Mouse (Mus musculus) CH12.LX (cell line): ENCODE data around the gene Stat5b. TPM values are rescaled to one million over a fixed set of nuclear protein-coding genes. Genes with fewer than 3 reads are reported as not detected.

ENCODE experiments used
- DNase-seq: peaks from one replicate; pipeline ENCODE4 v3.0.0-alpha.2; 2013; ENCODE audit errors: extremely low read depth
- H3K27ac ChIP-seq: 2 replicates; pipeline ENCODE4 v1.5.1; 2012; ENCODE audit warnings: low read depth, mild to moderate bottlenecking, control low read depth, moderate library complexity; ENCODE audit not compliant: insufficient read depth
- H3K27me3 ChIP-seq: replicated peaks from 2 replicates; pipeline ENCODE3; 2012; ENCODE audit warnings: inconsistent platforms
- H3K36me3 ChIP-seq, 2 experiments: replicated peaks in 1 of 2; 2 replicates each; pipeline versions ENCODE3 to v1.6.1; 2012; ENCODE audit warnings: inconsistent platforms in 1 of 2, low read length in 1 of 2, mild to moderate bottlenecking in 1 of 2, mixed read lengths in 1 of 2, moderate library complexity in 1 of 2; ENCODE audit not compliant: control insufficient read depth in 1 of 2, insufficient read depth in 1 of 2
- H3K4me1 ChIP-seq, 2 experiments: 2 replicates each; pipeline ENCODE4 v1.6.1; 2012; ENCODE audit warnings: inconsistent platforms in 1 of 2, moderate library complexity in 1 of 2; ENCODE audit not compliant: insufficient read depth in 2 of 2, control insufficient read depth in 1 of 2
- H3K4me2 ChIP-seq: 2 replicates; pipeline ENCODE4 v1.6.1; 2012; ENCODE audit warnings: low read depth, mild to moderate bottlenecking, control low read depth; ENCODE audit not compliant: poor library complexity, insufficient read depth, severe bottlenecking
- H3K4me3 ChIP-seq, 3 experiments: fragments of 150-350 bp in 1 of 3; sonication (generic) in 1 of 3; replicated peaks in 1 of 3; 2 replicates each; pipeline versions ENCODE3 to v1.5.1; 2011 to 2012; ENCODE audit warnings: low read depth in 2 of 3, low read length in 2 of 3, mild to moderate bottlenecking in 2 of 3, moderate library complexity in 2 of 3, control low read depth in 1 of 3, improper control_type of control experiment in 1 of 3, inconsistent platforms in 1 of 3, mixed read lengths in 1 of 3; ENCODE audit not compliant: poor library complexity in 1 of 3
- H3K79me2 ChIP-seq: replicated peaks from 2 replicates; pipeline ENCODE4 v1.6.1; 2012; ENCODE audit warnings: mild to moderate bottlenecking, moderate library complexity; ENCODE audit not compliant: control insufficient read depth, poor library complexity, insufficient read depth, severe bottlenecking; ENCODE audit errors: extremely low read depth
- H3K9ac ChIP-seq: 2 replicates; pipeline ENCODE4 v1.6.1; 2012; ENCODE audit warnings: low read depth, mild to moderate bottlenecking, control low read depth, moderate library complexity; ENCODE audit not compliant: insufficient read depth
- H3K9me3 ChIP-seq: replicated peaks from 2 replicates; pipeline ENCODE3; 2012; ENCODE audit warnings: low read length, inconsistent platforms, mixed read lengths
- BHLHE40 ChIP-seq: IDR thresholded peaks from 2 replicates; pipeline ENCODE4 v1.6.1; 2011; ENCODE audit warnings: mild to moderate bottlenecking, low read depth, low read length, improper control_type of control experiment
- CHD2 ChIP-seq: IDR thresholded peaks from 2 replicates; pipeline ENCODE4 v1.6.1; 2011; ENCODE audit warnings: low read length, improper control_type of control experiment
- CTCF ChIP-seq, 2 experiments: IDR thresholded peaks in 1 of 2; conservative IDR thresholded peaks in 1 of 2; 2 replicates each; pipeline ENCODE4 v1.5.1; 2011 to 2012; ENCODE audit warnings: low read depth in 2 of 2, low read length in 2 of 2, improper control_type of control experiment in 1 of 2, inconsistent platforms in 1 of 2, mild to moderate bottlenecking in 1 of 2, moderate library complexity in 1 of 2
- EP300 ChIP-seq: IDR thresholded peaks from 2 replicates; pipeline ENCODE4 v1.6.1; 2011; ENCODE audit warnings: low read length, improper control_type of control experiment
- HCFC1 ChIP-seq: IDR thresholded peaks from 2 replicates; pipeline ENCODE4 v1.6.1; 2012; ENCODE audit warnings: low read depth, mild to moderate bottlenecking, inconsistent platforms, low read length, improper control_type of control experiment
- JUN ChIP-seq: IDR thresholded peaks from 2 replicates; pipeline ENCODE4 v1.6.1; 2011; ENCODE audit warnings: low read depth, mild to moderate bottlenecking, low read length, improper control_type of control experiment, moderate library complexity; ENCODE audit not compliant: insufficient read depth
- MXI1 ChIP-seq: IDR thresholded peaks from 2 replicates; pipeline ENCODE4 v1.6.1; 2011; ENCODE audit warnings: mild to moderate bottlenecking, low read depth, low read length, improper control_type of control experiment
- MYC ChIP-seq: IDR thresholded peaks from 2 replicates; pipeline ENCODE4 v1.6.1; 2011; ENCODE audit warnings: low read depth, mild to moderate bottlenecking, improper control_type of control experiment, low read length
- NELFE ChIP-seq: IDR thresholded peaks from 2 replicates; pipeline ENCODE4 v1.6.1; 2011; ENCODE audit warnings: low read depth, low read length, improper control_type of control experiment
- POLR2A ChIP-seq: IDR thresholded peaks from 2 replicates; pipeline ENCODE4 v1.6.1; 2011; ENCODE audit warnings: low read depth, mild to moderate bottlenecking, improper control_type of control experiment, low read length
- POLR2AphosphoS2 ChIP-seq: IDR thresholded peaks from 2 replicates; pipeline ENCODE4 v1.6.1; 2011; ENCODE audit warnings: low read depth, low read length, improper control_type of control experiment
- RAD21 ChIP-seq: IDR thresholded peaks from 2 replicates; pipeline ENCODE4 v1.6.1; 2011; ENCODE audit warnings: low read depth, mild to moderate bottlenecking, low read length, improper control_type of control experiment, moderate library complexity
- RCOR1 ChIP-seq: conservative IDR thresholded peaks from 2 replicates; pipeline ENCODE4 v1.6.1; 2012; ENCODE audit warnings: low read depth, mild to moderate bottlenecking, inconsistent platforms, low read length, improper control_type of control experiment
- SIN3A ChIP-seq: IDR thresholded peaks from 2 replicates; pipeline ENCODE4 v1.6.1; 2012; ENCODE audit warnings: low read length, improper control_type of control experiment, inconsistent platforms
- SMC3 ChIP-seq: IDR thresholded peaks from 2 replicates; pipeline ENCODE4 v1.6.1; 2011; ENCODE audit warnings: low read depth, low read length, improper control_type of control experiment
- TBP ChIP-seq: conservative IDR thresholded peaks from 2 replicates; pipeline ENCODE4 v1.6.1; 2011; ENCODE audit warnings: low read depth, low read length, improper control_type of control experiment
- TCF12 ChIP-seq: IDR thresholded peaks from 2 replicates; pipeline ENCODE4 v1.6.1; 2014; ENCODE audit warnings: low read depth, mild to moderate bottlenecking, inconsistent platforms, low read length, improper control_type of control experiment
- ZMIZ1 ChIP-seq: IDR thresholded peaks from 2 replicates; pipeline ENCODE4 v1.6.1; 2012; ENCODE audit warnings: low read depth, mild to moderate bottlenecking, inconsistent platforms, low read length, improper control_type of control experiment
- dilution Hi-C: fragments of 300-500 bp; cut with MboI; formaldehyde crosslinking; loops from 2 replicates; pipeline ENCODE4 v1.14.3; 2020; ENCODE audit warnings: low sequenced_read_pairs; ENCODE audit not compliant: extremely low pct_unique_long_range_greater_than_20kb, extremely low pct_ligation_motif_present
- in situ Hi-C: fragments of 300-500 bp; cut with MboI; formaldehyde crosslinking; loops from 3 replicates; pipeline ENCODE4 v1.14.3; 2019; ENCODE audit warnings: low sequenced_read_pairs, low pct_ligation_motif_present, low pct_unique_long_range_greater_than_20kb, mixed read lengths
- polyA plus RNA-seq: library from polyadenylated mRNA; unstranded; fragments of >175 nt; gene quantifications from 2 replicates; pipeline ENCODE4 v1.2.1, GENCODE M21; 2012; ENCODE audit warnings: low read depth; ENCODE audit not compliant: insufficient read length
- total RNA-seq, 2 experiments: library from RNA; depleted of rRNA; stranded (reverse); fragments of 300-350 nt in 1 of 2; fragments of >200 nt in 1 of 2; gene quantifications; 2 replicates each; pipeline ENCODE4 v1.2.3; 2012 to 2014

Gene Stat5b
- total and polyA plus RNA-seq, 3 experiments, result 11.4 to 24.4 (median 14.0) TPM

DNA sequence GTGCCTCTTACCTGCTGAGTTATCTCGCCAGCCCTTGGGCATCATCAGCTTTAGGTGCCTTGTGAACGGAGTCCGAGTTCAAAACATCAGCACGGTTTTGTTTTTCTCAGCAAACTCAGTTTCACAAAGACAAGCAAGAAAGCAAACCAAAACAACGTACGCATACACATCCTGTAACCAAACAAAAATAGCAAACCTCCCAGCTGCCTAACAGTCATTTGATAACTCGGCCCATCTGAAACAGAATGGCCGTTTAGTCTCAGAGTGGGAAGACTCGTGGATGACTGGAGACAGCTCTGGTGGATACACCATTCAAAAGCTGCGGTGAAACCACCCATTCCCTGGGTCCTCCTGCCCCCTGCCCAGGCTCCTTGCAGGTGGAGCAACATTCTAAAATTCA lies 19.1 kb downstream of the Stat5b start:
- Histone ChIP-seq H3K4me1 (peaks cover 0 to 11% of the 10 kb centered on the region in 2 experiments; a peak in 2 of 4 replicates), H3K27me3 (no peaks in the 10 kb centered on the region), H3K4me3 (no peak overlapping the region)
- TF ChIP-seq RAD21 (no peak), CHD2 (no peak)
- TF ChIP-seq, all 38 proteins: peak for 0
- dilution Hi-C loops (no loop called here), in situ Hi-C loops (no loop called here)
- no peak overlapping the region for H3K27ac ChIP-seq
- H3K9me3 ChIP-seq, result no peaks in the 10 kb centered on the region
- 0 out of 2 replicates have a peak, but pooled peaks cover 3% of the 10 kb centered on the region for H3K79me2 ChIP-seq
- no peak overlapping the region for H3K4me2 ChIP-seq
- H3K36me3 ChIP-seq, result peaks cover 0 to 18% of the 10 kb centered on the region in 2 experiments
- DNase-seq, result no peak
- no peak overlapping the region for H3K9ac ChIP-seq

DNA sequence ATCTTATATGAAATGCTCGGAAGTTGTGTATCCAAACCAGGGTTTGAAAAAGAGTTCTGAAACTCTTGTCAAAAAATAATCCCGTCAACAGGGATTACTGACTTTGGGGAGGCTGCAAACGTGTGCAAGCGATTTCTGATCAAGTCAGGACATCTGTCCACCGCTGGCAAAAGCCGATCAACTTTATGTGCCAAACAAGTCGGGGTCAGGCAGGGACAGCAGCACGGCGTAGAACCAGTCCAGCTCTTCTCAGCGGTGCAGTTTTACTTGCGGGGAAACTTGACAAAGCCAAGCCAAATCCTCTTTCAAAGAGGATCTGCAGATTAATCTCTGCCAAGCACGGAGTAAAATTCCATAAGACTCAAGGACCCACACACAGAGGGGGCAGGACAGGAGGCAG lies 20.8 kb downstream of the Stat5b start:
- Histone ChIP-seq H3K9ac (no peak overlapping the region), H3K4me2 (no peak overlapping the region), H3K4me3 (no peak overlapping the region), H3K27ac (no peak overlapping the region), H3K27me3 (no peaks in the 10 kb centered on the region), H3K36me3 (peaks cover 0 to 18% of the 10 kb centered on the region in 2 experiments), H3K79me2 (0 out of 2 replicates have a peak, but pooled peaks cover 3% of the 10 kb centered on the region), H3K9me3 (no peaks in the 10 kb centered on the region), H3K4me1 (peaks cover 3 to 28% of the 10 kb centered on the region in 2 experiments; a peak in 2 of 4 replicates)
- dilution Hi-C loops, result no loop called here
- TF ChIP-seq SMC3, result no peak
- no peak for TF ChIP-seq POLR2A
- TF ChIP-seq HCFC1, result no peak
- no peak for TF ChIP-seq MXI1
- TF ChIP-seq RAD21, result no peak
- TF ChIP-seq POLR2AphosphoS2, result no peak
- no peak for TF ChIP-seq EP300
- TF ChIP-seq ZMIZ1, result no peak
- no peak for TF ChIP-seq BHLHE40
- TF ChIP-seq SIN3A, result no peak
- no peak for TF ChIP-seq TCF12
- DNase-seq, result no peak
- in situ Hi-C loops, result no loop called here

DNA sequence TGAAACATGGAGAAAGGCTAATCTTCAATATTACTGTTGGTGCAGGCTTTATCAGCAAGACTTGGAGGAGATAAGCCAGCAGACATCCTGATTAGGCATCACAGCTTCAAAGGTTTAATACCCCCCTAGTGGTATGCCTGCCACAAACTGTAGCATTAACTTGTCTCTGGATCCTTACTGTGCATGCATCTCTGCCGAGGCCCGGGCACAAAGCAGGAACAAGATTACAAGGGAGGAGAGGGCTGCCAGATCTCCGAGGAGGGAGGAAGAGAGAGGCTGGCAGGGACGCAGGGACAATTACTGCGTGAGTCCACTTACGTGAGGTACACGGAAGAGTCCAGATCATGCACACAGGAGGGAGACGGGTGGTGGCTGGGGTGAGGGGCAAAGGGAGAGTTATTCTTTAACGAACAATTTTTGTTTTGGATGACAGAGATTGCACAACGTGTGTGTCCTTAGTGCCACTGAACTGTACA lies 21.8 kb downstream of the Stat5b start:
- no peak for DNase-seq
- Histone ChIP-seq H3K79me2 (0 out of 2 replicates have a peak, but pooled peaks cover 3% of the 10 kb centered on the region), H3K27me3 (no peaks in the 10 kb centered on the region), H3K4me1 (peaks cover 11 to 38% of the 10 kb centered on the region in 2 experiments; a peak in 3 of 4 replicates), H3K9me3 (no peaks in the 10 kb centered on the region), H3K4me2 (no peak overlapping the region), H3K36me3 (peaks cover 0 to 18% of the 10 kb centered on the region in 2 experiments), H3K9ac (no peak overlapping the region), H3K27ac (no peak overlapping the region), H3K4me3 (no peak overlapping the region)
- dilution Hi-C loops (no loop called here), in situ Hi-C loops (no loop called here)
- no peak for TF ChIP-seq NELFE
- TF ChIP-seq HCFC1, result no peak
- no peak for TF ChIP-seq EP300
- no peak for TF ChIP-seq POLR2AphosphoS2
- no peak for TF ChIP-seq SIN3A
- no peak for TF ChIP-seq MYC
- no peak for TF ChIP-seq RAD21
- TF ChIP-seq TBP, result no peak
- no peak for TF ChIP-seq RCOR1
- TF ChIP-seq CTCF (conservative IDR thresholded peaks at IDR 0.05 in 1 of 2, IDR thresholded peaks at IDR 0.05 in 1 of 2; ENCODE audit: low read depth in 2 of 2, low read length in 2 of 2), result no peak
- TF ChIP-seq JUN, result no peak
